Mouse (Mus musculus): ENCODE data around the gene 1700037H04Rik. TPM values are rescaled to one million over a fixed set of nuclear protein-coding genes. Genes with fewer than 3 reads are reported as not detected.
A peak's percentile ranks its signal among the peaks of the same experiment; 100 is the strongest.
"Not testable (repeated sequence)": the region's sequence is repeated elsewhere in the genome, so short reads cannot be mapped to it uniquely, and the experiment has no call there.

Gene 1700037H04Rik
- polyA plus RNA-seq, 1 experiment from 2014 or later, result 119 TPM

DNA sequence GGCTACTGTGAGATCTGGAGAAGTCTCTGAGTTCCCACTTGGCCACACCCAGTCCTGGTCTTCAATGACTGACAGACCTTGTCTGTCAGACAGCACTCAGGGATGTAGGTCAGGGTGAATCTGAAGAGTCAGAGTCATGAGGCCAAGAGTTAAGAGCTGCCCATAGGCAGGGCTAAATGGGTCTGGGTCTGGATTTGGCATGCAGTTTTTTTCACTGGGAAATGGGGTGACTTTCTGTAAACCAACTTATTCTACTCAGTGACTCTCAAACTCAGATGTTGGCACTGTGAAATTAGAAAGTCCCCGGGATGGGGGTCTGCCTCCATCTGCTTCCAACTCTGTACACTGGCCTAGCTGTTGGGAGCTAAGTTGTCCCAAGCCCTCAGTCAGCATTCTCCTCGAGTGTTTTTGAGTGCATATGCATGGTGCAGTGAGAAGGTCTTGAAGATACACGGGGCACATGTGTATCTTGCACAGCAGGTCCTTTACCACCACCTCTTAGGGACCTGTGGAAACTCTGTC lies 31.2 kb downstream of the 1700037H04Rik start:
- Histone ChIP-seq H3K4me1 (peaks cover 43% of the 10 kb centered on the region), H3K36me3 (replicated peaks) (peaks cover 9% of the 10 kb centered on the region; the same call in 1 of the 2 replicates), H3K27me3 (replicated peaks; ENCODE audit: low read depth, poor library complexity, severe bottlenecking) (peaks cover 21% of the 10 kb centered on the region), H3K27ac (replicated peaks) (peak overlapping the region; percentile 96; the same call in 1 of the 2 replicates), H3K4me3 (peak overlapping the region; percentile 75; the same call in 1 of the 2 replicates), H3K9me3 (no peaks in the 10 kb centered on the region)
- DNase-seq (ENCODE audit: low spot score), result no peak
- 86% methylated on average over 3 of the region's 3 CpGs for WGBS

DNA sequence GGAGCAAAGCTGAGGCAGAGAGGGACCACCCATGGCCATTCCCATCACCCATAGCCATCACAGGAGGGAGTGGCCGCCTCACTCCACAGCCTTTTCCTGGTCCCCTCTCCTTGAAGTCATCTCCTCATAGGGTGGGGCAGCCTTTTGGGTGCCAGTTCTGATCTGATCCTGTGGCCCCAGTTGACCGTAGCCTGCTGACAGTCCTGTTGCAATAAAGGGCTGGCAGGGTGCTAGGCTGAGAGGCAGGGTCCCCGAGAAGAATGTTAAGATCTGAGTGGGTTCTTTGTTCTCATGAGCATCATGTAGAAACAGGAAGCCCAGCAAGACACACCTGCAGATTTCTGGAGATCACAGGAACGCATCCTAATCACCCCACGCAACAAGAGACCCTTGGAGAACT lies 31.7 kb downstream of the 1700037H04Rik start:
- WGBS, result 84% methylated on average over 5 of the region's 5 CpGs
- Histone ChIP-seq H3K9me3 (no peaks in the 10 kb centered on the region), H3K4me3 (peak overlapping the region; percentile 75), H3K27ac (replicated peaks) (peak overlapping the region; percentile 96), H3K36me3 (replicated peaks) (peaks cover 9% of the 10 kb centered on the region; the same call in 1 of the 2 replicates), H3K4me1 (peaks cover 43% of the 10 kb centered on the region), H3K27me3 (replicated peaks; ENCODE audit: low read depth, poor library complexity, severe bottlenecking) (peaks cover 21% of the 10 kb centered on the region)
- DNase-seq (ENCODE audit: low spot score), result no peak

DNA sequence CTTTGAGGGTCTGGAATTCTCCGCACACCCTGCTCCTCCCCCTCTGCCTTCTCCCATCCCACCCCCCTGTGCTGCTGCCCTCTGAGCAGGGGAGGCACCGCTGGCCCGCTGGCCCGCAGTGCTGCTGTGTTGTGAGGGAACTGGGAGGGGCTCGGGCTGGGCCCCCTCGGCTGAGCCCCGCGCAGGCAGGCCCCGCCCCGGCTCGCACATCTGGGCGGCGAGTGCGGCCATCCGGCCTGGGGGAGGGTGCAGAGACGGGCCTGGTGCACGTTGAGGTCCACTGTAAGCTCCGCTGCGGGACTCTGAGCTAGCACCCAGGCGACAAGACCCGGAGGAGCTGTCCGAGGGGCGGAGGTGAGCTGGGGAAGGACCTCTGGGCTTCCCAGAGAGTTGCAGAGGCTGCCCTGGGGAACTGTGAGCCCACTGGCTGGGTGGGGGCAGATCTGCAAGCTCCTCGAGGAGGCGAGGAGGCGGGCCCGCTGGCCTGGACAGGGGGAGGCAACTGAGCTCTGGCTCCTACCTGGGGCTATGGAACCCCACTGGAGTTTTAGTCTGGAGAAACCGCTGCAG lies 32.6 kb downstream of the 1700037H04Rik start, which contains the start of gene Hspa12b:
Gene Hspa12b (plus strand): TSS at position 120 of the 570 bp plus-strand sequence.
- peaks cover 9% of the 10 kb centered on the region; the same call in 1 of the 2 replicates for H3K36me3 ChIP-seq (replicated peaks)
- no peaks in the 10 kb centered on the region for H3K9me3 ChIP-seq
- H3K27ac ChIP-seq (replicated peaks), result peak within 1 kb of the TSS; percentile 96
- WGBS, result under 1% methylated on average over 28 of the region's 28 CpGs
- H3K27me3 ChIP-seq (replicated peaks; ENCODE audit: low read depth, poor library complexity, severe bottlenecking), result peaks cover 21% of the 10 kb centered on the region
- peaks cover 43% of the 10 kb centered on the region for H3K4me1 ChIP-seq
- peak; percentile 91 for DNase-seq (ENCODE audit: low spot score)
- peak within 1 kb of the TSS; percentile 75 for H3K4me3 ChIP-seq

DNA sequence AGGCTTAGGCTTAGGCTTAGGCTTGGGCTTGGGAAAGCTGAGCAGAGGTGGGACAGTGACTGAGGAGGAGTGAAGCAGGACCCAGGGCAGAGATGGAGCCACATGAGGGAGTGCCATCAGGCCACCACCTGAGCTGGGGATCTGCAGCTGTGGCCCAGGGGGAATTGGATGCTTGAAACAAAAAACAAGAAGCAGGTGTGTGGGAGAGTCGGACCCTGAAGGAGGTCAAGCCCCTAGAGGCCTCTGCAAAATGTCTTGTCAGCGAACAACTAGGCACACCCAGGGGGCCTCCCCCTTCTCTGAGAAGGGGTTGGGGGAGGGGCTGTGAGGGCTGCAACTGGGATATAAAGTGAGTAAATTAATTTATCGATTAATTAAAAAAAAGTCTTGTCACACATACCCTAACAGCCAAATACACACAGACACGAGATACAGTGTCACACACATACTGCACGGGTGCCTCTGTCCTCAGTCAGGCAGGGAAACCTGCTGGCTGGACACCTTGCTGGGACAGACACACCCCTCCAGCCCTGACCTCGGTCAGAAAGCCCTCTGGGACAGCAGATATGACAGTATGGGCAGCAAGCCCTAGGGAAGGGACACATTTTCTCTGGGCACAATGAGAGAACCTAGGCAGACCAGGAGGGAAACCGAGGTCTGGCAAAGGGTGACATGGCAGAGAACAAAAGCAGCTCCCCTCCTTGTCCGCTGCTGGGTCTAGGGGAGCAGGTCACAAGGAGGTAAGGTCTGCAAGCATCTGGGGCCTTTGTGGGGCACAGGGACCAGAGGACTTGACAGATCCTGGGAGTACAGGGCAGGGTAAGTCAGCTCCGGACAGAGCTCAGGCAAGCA lies 33.7 kb downstream of the 1700037H04Rik start:
- H3K4me1 ChIP-seq, result peaks cover 43% of the 10 kb centered on the region
- H3K36me3 ChIP-seq (replicated peaks), result no peaks in the 10 kb centered on the region
- 36% methylated on average over 9 of the region's 9 CpGs for WGBS
- no peaks in the 10 kb centered on the region for H3K9me3 ChIP-seq
- DNase-seq (ENCODE audit: low spot score), result no peak
- no peak overlapping the region for H3K4me3 ChIP-seq
- peaks cover 21% of the 10 kb centered on the region for H3K27me3 ChIP-seq (replicated peaks; ENCODE audit: low read depth, poor library complexity, severe bottlenecking)
- peak overlapping the region; percentile 96 for H3K27ac ChIP-seq (replicated peaks)

DNA sequence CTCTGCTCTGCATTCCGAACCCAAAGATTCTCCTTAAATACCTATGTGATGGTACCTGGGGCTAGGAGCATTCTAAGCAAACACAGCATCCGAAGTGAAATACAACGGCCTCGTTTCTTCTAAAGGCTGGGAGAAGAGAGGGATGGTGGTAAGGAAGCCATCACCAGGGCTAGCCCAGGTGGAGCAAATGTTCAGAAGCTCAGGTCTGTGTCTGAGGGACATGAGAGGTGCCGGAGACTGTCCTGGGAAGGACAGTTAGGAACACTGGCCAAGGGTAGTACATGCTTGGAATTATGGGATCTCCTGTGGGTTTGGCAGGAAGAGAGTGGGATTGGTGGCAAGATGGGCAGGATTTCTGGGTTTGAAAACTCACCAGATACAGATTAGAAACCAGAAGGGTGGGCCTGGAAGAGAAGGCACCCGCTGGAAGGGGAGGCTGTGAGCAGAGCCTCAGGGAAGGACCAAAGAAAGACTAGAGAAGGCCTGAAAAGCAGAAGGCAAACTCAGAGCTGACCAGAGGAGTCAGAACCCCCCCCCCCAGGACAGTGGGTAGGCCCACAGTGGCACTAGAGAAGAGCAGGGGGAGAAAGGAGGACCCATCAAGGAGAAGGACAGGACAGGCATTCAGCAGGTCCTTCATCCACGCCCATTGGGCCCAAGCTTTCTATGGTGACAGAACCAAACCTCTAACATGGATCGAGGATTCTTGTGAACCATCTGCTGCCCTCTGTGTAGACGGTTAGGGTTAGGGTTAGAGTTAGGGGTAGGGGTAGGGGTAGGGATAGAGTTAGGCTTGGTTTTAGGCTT lies 34.5 kb downstream of the 1700037H04Rik start:
- no peaks in the 10 kb centered on the region for H3K36me3 ChIP-seq (replicated peaks)
- no peak overlapping the region for H3K4me3 ChIP-seq
- DNase-seq (ENCODE audit: low spot score), result no peak
- H3K27me3 ChIP-seq (replicated peaks; ENCODE audit: low read depth, poor library complexity, severe bottlenecking), result peaks cover 21% of the 10 kb centered on the region
- H3K9me3 ChIP-seq, result no peaks in the 10 kb centered on the region
- WGBS, result 87% methylated on average over 9 of the region's 9 CpGs
- peaks cover 43% of the 10 kb centered on the region for H3K4me1 ChIP-seq
- peak overlapping the region; percentile 96 for H3K27ac ChIP-seq (replicated peaks)

DNA sequence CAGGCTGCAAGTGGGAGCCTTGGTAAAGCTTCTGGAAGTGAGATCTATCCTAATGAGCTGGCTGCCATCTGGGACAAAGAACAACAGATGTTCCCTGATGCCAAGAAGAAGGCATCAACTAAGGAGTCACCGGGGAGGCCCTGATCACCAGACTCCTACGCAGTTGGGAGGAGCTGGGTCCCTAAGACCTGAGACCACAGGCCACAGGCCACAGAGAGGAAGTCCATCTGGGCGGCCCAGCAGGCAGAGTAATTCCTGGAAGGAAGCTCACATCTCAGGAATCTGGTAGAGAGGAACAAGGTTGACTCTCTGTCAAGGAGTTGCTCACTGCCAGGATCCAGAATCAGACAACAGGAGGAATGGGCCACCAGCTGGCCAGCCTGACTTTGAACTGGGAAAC lies 35.7 kb downstream of the 1700037H04Rik start:
- H3K27me3 ChIP-seq (replicated peaks; ENCODE audit: low read depth, poor library complexity, severe bottlenecking), result peaks cover 21% of the 10 kb centered on the region
- no peak overlapping the region for H3K4me3 ChIP-seq
- H3K27ac ChIP-seq (replicated peaks), result peak overlapping the region; percentile 40
- H3K4me1 ChIP-seq, result peaks cover 43% of the 10 kb centered on the region
- no peaks in the 10 kb centered on the region for H3K9me3 ChIP-seq
- no peak for DNase-seq (ENCODE audit: low spot score)
- H3K36me3 ChIP-seq (replicated peaks), result no peaks in the 10 kb centered on the region
- WGBS, result 74% methylated on average over 3 of the region's 3 CpGs

DNA sequence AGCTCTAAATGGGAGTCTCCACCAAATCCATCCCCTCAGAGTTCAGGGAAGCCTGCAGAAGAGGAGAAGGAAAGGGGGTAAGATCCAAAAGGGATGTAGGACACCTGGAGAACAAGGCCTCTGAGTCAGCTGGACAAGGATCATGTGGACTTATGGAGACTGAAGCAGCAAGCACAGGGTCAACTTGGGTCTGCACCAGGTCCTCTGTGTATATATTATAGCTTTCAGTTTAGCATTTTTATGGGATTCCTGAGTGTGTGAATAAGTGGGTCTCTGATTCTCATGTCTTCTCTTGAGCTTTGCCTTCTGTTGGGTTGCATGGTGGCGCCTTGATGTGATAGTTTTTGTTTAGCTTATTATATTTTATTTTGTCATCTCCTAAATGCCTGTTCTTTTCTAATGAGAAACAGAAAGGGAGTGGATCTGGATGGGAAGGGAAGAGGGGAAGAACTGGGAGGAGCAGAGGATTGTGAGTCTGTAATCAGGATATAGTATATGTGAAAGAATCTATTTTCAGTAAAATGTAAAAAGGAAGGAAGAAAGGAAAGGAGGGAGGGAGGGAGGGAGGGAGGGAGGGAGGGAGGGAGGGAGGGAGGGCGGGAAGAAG lies 40.8 kb downstream of the 1700037H04Rik start:
- Histone ChIP-seq H3K27me3 (replicated peaks; ENCODE audit: low read depth, poor library complexity, severe bottlenecking) (no peaks in the 10 kb centered on the region), H3K4me1 (peaks cover 1% of the 10 kb centered on the region), H3K36me3 (replicated peaks) (no peaks in the 10 kb centered on the region), H3K4me3 (no peak overlapping the region), H3K9me3 (no peaks in the 10 kb centered on the region), H3K27ac (replicated peaks) (no peak overlapping the region)
- 82% methylated on average over 2 of the region's 2 CpGs for WGBS
- DNase-seq (ENCODE audit: low spot score), result no peak

DNA sequence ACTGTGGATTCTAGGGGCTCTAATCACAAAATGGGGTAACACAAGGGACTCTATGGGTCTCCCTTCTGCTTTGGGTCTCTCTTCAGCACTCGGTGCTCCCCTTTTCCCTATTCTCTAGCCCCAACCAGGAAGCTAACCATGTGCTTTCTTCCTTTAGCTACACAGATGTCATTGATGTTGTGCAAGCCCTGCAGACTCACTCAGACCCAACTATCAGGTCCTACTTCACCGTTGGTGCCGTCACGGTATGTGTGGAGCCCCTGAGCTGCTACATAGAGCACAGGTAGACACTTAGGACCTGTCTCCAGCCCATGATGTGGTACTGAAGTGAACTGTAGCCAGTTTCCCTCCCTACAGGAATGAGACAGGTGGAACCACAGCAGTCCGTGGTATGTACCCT lies 53.9 kb downstream of the 1700037H04Rik start:
- no peak for DNase-seq (ENCODE audit: low spot score)
- H3K27me3 ChIP-seq (replicated peaks; ENCODE audit: low read depth, poor library complexity, severe bottlenecking), result no peaks in the 10 kb centered on the region
- 89% methylated on average over 5 of the region's 5 CpGs for WGBS
- H3K36me3 ChIP-seq (replicated peaks), result no peaks in the 10 kb centered on the region
- no peak overlapping the region for H3K4me3 ChIP-seq
- H3K9me3 ChIP-seq, result no peaks in the 10 kb centered on the region
- no peak overlapping the region for H3K27ac ChIP-seq (replicated peaks)
- H3K4me1 ChIP-seq, result no peaks in the 10 kb centered on the region

DNA sequence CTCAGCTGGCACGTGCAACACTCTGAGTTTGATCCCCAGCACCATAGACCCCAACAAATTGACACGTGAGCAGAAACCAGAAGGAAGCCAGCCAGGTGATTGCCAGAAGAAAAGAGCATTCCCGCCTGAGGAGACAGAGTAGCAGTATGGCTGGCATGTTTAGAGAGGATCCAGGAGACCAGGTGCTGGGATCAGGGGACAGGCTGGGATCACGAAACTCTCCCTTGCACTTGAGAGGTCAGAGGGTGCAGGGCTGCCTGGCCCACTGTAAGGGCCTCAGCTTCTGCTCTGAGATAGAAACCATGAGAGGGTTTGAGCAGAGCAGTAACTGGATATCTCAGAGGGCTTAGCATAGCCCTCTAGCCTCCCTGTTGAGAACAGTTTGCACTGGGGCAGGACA lies 54.8 kb downstream of the 1700037H04Rik start:
- H3K27me3 ChIP-seq (replicated peaks; ENCODE audit: low read depth, poor library complexity, severe bottlenecking); DNase-seq (ENCODE audit: low spot score); H3K36me3 ChIP-seq (replicated peaks); H3K4me3 ChIP-seq; H3K9me3 ChIP-seq; H3K4me1 ChIP-seq; H3K27ac ChIP-seq (replicated peaks): not testable (repeated sequence)
- 71% methylated on average over 4 of the region's 4 CpGs for WGBS

DNA sequence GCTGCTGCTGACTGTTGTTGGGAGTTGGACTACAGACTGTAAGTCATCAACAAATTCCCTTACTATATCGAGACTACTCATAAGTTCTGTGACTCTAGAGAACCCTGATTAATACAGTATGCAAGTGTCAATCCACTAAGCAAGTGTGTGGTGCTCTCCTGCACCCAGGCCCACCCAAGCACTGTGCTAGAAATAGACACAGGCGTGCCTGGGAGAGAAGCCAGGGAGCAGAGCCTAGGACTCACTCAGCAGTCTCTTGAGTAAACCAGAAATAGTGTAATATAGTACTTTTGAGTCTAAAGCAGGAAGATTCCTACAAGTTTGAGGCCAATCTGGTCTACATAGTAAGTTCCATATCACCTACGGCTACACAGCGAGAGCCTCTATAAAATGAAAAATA lies 55.9 kb downstream of the 1700037H04Rik start:
- no peaks in the 10 kb centered on the region for H3K4me1 ChIP-seq
- H3K4me3 ChIP-seq, result no peak overlapping the region
- no peaks in the 10 kb centered on the region for H3K9me3 ChIP-seq
- 89% methylated on average over 4 of the region's 4 CpGs for WGBS
- H3K27me3 ChIP-seq (replicated peaks; ENCODE audit: low read depth, poor library complexity, severe bottlenecking), result no peaks in the 10 kb centered on the region
- H3K36me3 ChIP-seq (replicated peaks), result no peaks in the 10 kb centered on the region
- no peak for DNase-seq (ENCODE audit: low spot score)
- no peak overlapping the region for H3K27ac ChIP-seq (replicated peaks)

DNA sequence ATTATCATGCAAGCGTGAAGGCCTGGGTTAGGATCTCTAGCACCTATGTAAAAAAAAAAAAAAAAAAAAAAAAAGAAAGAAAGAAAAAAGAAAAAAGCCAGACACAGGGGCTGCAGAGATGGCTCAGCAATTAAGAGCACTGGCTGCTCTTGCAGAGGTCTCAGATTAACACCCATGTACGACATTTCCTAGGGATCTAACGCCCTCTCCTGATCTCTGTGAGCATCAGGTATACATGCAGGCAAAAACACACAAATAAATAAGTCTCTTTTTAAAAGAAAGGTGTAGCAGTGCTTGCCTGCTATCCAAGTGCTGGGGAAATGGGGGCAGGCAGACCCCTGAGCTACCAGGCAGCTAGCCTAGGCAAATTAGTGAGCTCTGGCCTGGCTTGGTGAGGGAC lies 58.4 kb downstream of the 1700037H04Rik start:
- Histone ChIP-seq H3K9me3 (no peaks in the 10 kb centered on the region), H3K4me1 (peaks cover 20% of the 10 kb centered on the region), H3K27me3 (replicated peaks; ENCODE audit: low read depth, poor library complexity, severe bottlenecking) (no peaks in the 10 kb centered on the region), H3K27ac (replicated peaks) (no peak overlapping the region), H3K36me3 (replicated peaks) (no peaks in the 10 kb centered on the region), H3K4me3 (no peak overlapping the region)
- DNase-seq (ENCODE audit: low spot score), result no peak
- 50% methylated on average over 3 of the region's 3 CpGs for WGBS

DNA sequence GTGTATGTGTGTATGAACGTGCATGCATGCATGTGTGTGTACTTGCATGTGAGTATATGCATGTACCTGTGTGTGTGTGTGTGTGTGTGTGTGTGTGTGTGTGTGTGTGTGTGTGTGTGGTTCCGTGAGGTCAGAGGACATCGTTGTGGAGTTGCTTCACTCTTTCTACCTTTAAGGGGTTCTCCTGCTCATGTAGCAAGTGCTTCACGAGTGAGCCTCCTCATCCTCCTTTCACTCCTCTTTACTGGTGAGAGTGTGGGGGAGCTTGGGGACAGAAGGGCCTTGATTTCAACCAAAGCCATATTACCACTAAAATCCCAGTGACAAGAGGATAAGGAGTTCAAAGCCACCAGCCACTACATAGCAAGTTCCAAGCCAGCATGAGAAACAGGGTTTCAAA lies 62.8 kb downstream of the 1700037H04Rik start:
- Histone ChIP-seq H3K36me3 (replicated peaks) (no peaks in the 10 kb centered on the region), H3K27me3 (replicated peaks; ENCODE audit: low read depth, poor library complexity, severe bottlenecking) (no peaks in the 10 kb centered on the region), H3K4me3 (peak overlapping the region; percentile 43; the same call in 1 of the 2 replicates), H3K9me3 (no peaks in the 10 kb centered on the region), H3K27ac (replicated peaks) (peak overlapping the region; percentile 87), H3K4me1 (peaks cover 30% of the 10 kb centered on the region)
- WGBS, result 83% methylated on average over 4 of the region's 4 CpGs
- no peak for DNase-seq (ENCODE audit: low spot score)
